In the genomic region with DNA sequence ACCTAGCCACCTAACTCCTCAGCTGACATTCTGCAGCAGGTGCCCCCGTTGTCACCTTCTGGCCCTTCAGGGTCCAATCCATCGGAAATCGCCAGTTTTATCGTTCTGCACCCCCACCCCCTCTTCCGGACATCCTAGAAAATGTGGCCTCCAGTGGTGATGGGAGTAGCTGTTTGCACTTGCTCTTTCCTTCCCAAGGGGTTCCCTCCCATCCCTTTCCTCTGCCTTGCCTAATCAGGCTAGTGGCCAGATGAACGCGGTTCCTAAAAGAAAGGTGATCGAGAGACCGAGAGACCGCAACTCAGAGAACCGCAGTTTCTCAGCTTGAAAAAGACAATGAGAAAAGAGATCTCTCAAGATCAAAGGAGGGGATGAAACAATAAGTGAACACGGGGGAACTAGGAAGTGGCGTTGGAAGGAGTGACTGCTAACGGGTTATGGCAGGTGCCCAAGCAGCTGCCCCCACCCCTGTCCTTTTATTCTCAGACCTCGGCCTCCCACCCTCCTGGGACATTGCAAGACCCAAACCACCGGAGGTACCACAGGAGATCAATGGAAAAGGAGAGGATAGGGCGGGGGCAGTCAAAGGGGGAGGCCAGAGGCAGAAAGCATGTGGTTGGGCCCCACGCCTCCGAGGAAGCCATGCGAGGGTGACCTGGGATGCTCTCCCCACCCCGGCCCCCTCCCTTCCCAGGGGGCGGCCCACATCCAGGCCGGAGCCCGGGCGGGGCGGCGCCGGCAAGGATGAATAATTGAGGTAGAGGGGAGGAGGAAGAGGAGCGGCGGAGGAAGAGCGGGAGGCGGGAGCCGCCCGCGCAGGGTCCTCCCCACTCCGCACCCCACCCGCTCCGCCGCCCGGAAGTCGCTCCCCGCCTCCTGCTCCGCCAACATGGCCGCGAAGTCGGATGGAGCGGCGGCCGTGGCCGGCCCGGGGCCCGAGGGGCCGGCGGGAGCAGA, we compare ENCODE assay signal across 8 mouse cellular contexts. TPM values are rescaled to one million over a fixed set of nuclear protein-coding genes. Genes with fewer than 3 reads are reported as not detected.
DNase-seq lines count a peak whose midpoint lies in the region; ATAC-seq and TF ChIP-seq lines count a peak whose summit lies in the region.

A gene (plus strand): TSS at position 727 of the 957 bp plus-strand sequence.

- H3K4me1 ChIP-seq in testis, adult 2 months (ENCODE audit: control insufficient read depth, insufficient read depth, low read length), result peaks cover 13% of the 10 kb centered on the region
- H3K4me1 ChIP-seq in hindbrain, embryonic 14.5 days (replicated peaks; ENCODE audit: control insufficient read depth, insufficient read depth, low read length), result peaks cover 38% of the 10 kb centered on the region
- H3K4me1 ChIP-seq in midbrain, postnatal 0 days (ENCODE audit: insufficient read depth, low read length), result peaks cover 21% of the 10 kb centered on the region; the same call in 1 of the 2 replicates

- no peak for TF ChIP-seq CTCF in testis, adult 2 months (IDR thresholded peaks at IDR 0.05; ENCODE audit: control insufficient read depth, insufficient read depth, insufficient replicate concordance, low read depth, low read length)
- no peak for TF ChIP-seq CTCF in midbrain, postnatal 0 days (IDR thresholded peaks at IDR 0.05)

- no peak for TF ChIP-seq POLR2A in testis, adult 2 months (IDR thresholded peaks at IDR 0.05; ENCODE audit: control insufficient read depth, low read depth, low read length)

- H3K27me3 ChIP-seq in testis, adult 2 months (ENCODE audit: control insufficient read depth, insufficient read depth, low read length), result no peaks in the 10 kb centered on the region
- no peaks in the 10 kb centered on the region for H3K27me3 ChIP-seq in hindbrain, embryonic 14.5 days (ENCODE audit: control insufficient read depth, insufficient read depth, low read length)
- H3K27me3 ChIP-seq in midbrain, postnatal 0 days (ENCODE audit: insufficient read depth, low read length), result no peaks in the 10 kb centered on the region

- H3K4me3 ChIP-seq in testis, adult 2 months (ENCODE audit: control insufficient read depth, low read depth, low read length), result peak within 1 kb of the TSS; percentile 71
- peak within 1 kb of the TSS; percentile 67 for H3K4me3 ChIP-seq in hindbrain, embryonic 14.5 days (replicated peaks; ENCODE audit: low read length)
- H3K4me3 ChIP-seq in midbrain, postnatal 0 days (ENCODE audit: low read depth, low read length), result peak within 1 kb of the TSS; percentile 72

- no peaks in the 10 kb centered on the region for H3K9me3 ChIP-seq in hindbrain, embryonic 14.5 days (ENCODE audit: control insufficient read depth, low read length)
- H3K9me3 ChIP-seq in midbrain, postnatal 0 days (ENCODE audit: low read length), result no peaks in the 10 kb centered on the region

- H3K27ac ChIP-seq in testis, adult 2 months (ENCODE audit: control insufficient read depth, insufficient read depth, low read depth, low read length), result no peak within 1 kb of the TSS
- peak within 1 kb of the TSS; percentile 89 for H3K27ac ChIP-seq in hindbrain, embryonic 14.5 days
- H3K27ac ChIP-seq in midbrain, postnatal 0 days (ENCODE audit: low read depth, low read length), result peak within 1 kb of the TSS; percentile 88

- no peaks in the 10 kb centered on the region for H3K36me3 ChIP-seq in testis, adult 2 months (ENCODE audit: control insufficient read depth, insufficient read depth, low read length)
- no peaks in the 10 kb centered on the region for H3K36me3 ChIP-seq in hindbrain, embryonic 14.5 days (replicated peaks; ENCODE audit: control insufficient read depth, insufficient read depth)
- no peaks in the 10 kb centered on the region for H3K36me3 ChIP-seq in midbrain, postnatal 0 days (ENCODE audit: insufficient read depth, low read length)

- 0 out of 2 replicates have a peak, but pooled peaks have one; percentile 34 for ATAC-seq in frontal cortex, adult (ENCODE audit: low TSS enrichment)
- peak; percentile 88 for ATAC-seq in hindbrain, embryonic 14.5 days (ENCODE audit: low FRiP score)
- ATAC-seq in midbrain, postnatal 0 days (ENCODE audit: low FRiP score), result peak; percentile 86

- 1% methylated on average over 40 of the region's 54 CpGs for WGBS in hindbrain, embryonic 14.5 days
- WGBS in midbrain, postnatal 0 days, result 2% methylated on average over 21 of the region's 54 CpGs

- peak within 1 kb of the TSS; percentile 87 for H3K4me2 ChIP-seq in hindbrain, embryonic 14.5 days (replicated peaks)
- peak within 1 kb of the TSS; percentile 84 for H3K4me2 ChIP-seq in midbrain, postnatal 0 days (ENCODE audit: low read depth, low read length, poor library complexity, severe bottlenecking)

- no peak for DNase-seq in frontal cortex, postnatal 25 days (ENCODE audit: low spot score in 2 of 2)
- no peak for DNase-seq in testis, postnatal 10 days (ENCODE audit: low spot score)
- DNase-seq in hindbrain, embryonic 14.5 days (ENCODE audit: low spot score), result peak; percentile 71
- peak; percentile 60 for DNase-seq in midbrain, postnatal 0 days (ENCODE audit: low spot score)
- no peak for DNase-seq in urinary bladder, adult 2 months (ENCODE audit: low spot score)
- no peak for DNase-seq in ovary, postnatal 14 days (ENCODE audit: low spot score)

- H3K9ac ChIP-seq in hindbrain, embryonic 14.5 days, result peak within 1 kb of the TSS; percentile 70
- peak within 1 kb of the TSS; percentile 73 for H3K9ac ChIP-seq in midbrain, postnatal 0 days (replicated peaks; ENCODE audit: low read length, poor library complexity, severe bottlenecking)

RNA-seq across cellular contexts. Expression of the gene that starts here (rescaled TPM):
- 1.1 and 1.2 TPM in 2 replicates for polyA plus RNA-seq in testis, adult 2 months (2012; rRNA removed)
- 0.84 and 1.8 TPM in 2 replicates for polyA plus RNA-seq in hindbrain, embryonic 14.5 days (2014; fragmentation: Nextera tagmentation; extraction: Ambion mirVana)
- total RNA-seq in midbrain, postnatal 0 days (2014; rRNA removed), result 34.0 and 35.5 TPM in 2 replicates
- polyA plus RNA-seq in midbrain, postnatal 0 days (2015; fragmentation: Nextera tagmentation; extraction: Ambion mirVana), result 1.1 and 1.4 TPM in 2 replicates
- polyA plus RNA-seq in urinary bladder, adult 2 months (2012; rRNA removed), result 0.03 and 0.04 TPM in 2 replicates

Comparison
In these comparisons a context has a peak if more than half of its experiments do, and no peak if none do; other contexts are left out.
1. ATAC-seq: peak in every context shown above with its lines; median percentile 88 in hindbrain, embryonic 14.5 days; 86 in midbrain, postnatal 0 days; 34 in frontal cortex, adult.
2. DNase-seq: peak in hindbrain, embryonic 14.5 days (single experiment) and midbrain, postnatal 0 days (single experiment); none in frontal cortex, postnatal 25 days (0 of 2), testis, postnatal 10 days (single experiment), urinary bladder, adult 2 months (single experiment) and ovary, postnatal 14 days (single experiment).
3. Peak in every context shown above with its lines, with median percentiles within 50 percentile points of each other: H3K4me3 ChIP-seq.